Mouse (Mus musculus): Measurements from ENCODE around the gene Sln. TPM values are rescaled to one million over a fixed set of nuclear protein-coding genes. Genes with fewer than 3 reads are reported as not detected.

Sln gene
- 0.63 and 1.2 TPM in 2 replicates for polyA plus RNA-seq (2015; fragmentation: Nextera tagmentation; extraction: Ambion mirVana)

DNA sequence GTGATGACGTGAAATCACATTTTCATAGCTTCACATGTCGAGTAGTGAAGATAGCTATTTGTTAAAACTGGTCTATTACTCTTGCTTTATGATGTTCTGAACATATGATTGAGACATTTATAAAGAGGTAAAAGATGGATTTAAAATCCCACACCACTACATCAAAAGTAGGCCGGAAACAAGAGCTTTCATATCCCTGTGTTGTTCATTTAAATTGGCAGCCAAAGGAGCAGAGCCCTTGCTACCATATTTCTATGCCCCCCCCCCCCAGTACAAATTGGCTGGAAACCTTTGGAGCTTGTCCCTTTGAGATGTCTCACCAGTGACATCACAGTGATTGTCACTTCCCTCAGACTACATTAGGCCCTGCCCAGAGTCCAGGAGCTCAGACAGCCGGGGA, at the start of gene Sln:
TSS of gene Sln (plus strand) at position 301 of the 400 bp plus-strand sequence.
- 87% methylated on average over 4 of the region's 4 CpGs for WGBS
- Histone ChIP-seq H3K27ac (no peak within 1 kb of the TSS), H3K9me3 (no peaks in the 10 kb centered on the region), H3K36me3 (no peaks in the 10 kb centered on the region), H3K27me3 (no peaks in the 10 kb centered on the region), H3K4me1 (replicated peaks) (no peaks in the 10 kb centered on the region), H3K4me2 (no peak within 1 kb of the TSS), H3K4me3 (no peak within 1 kb of the TSS), H3K9ac (no peak within 1 kb of the TSS)
- ATAC-seq (ENCODE audit: low FRiP score): no peak

DNA sequence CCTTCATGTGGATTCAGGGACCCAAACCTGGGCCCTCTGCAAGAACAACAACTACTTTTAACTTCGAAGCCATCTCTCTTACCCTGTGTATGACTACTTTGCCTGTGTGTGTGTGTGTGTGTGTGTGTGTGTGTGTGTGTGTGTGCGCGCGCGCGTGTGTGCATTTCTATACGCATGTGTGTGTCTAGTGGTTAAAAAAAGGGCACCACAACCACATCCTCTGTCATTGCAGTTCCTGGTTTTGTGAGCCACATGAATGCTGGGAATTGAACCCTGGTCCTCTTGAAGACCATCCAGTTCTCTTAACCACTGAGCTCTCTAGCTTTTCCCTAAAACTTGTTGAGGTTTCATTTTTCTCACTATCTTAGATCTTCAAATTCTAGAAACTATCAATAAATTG, 47.0 kb upstream of the Sln start:
- Histone ChIP-seq H3K4me2 (no peak overlapping the region), H3K4me3 (no peak overlapping the region), H3K27me3 (no peaks in the 10 kb centered on the region), H3K27ac (no peak overlapping the region), H3K4me1 (replicated peaks) (no peaks in the 10 kb centered on the region), H3K9me3 (no peaks in the 10 kb centered on the region), H3K9ac (no peak overlapping the region), H3K36me3 (no peaks in the 10 kb centered on the region)
- WGBS: 98% methylated on average over 7 of the region's 7 CpGs
- ATAC-seq (ENCODE audit: low FRiP score): no peak

DNA sequence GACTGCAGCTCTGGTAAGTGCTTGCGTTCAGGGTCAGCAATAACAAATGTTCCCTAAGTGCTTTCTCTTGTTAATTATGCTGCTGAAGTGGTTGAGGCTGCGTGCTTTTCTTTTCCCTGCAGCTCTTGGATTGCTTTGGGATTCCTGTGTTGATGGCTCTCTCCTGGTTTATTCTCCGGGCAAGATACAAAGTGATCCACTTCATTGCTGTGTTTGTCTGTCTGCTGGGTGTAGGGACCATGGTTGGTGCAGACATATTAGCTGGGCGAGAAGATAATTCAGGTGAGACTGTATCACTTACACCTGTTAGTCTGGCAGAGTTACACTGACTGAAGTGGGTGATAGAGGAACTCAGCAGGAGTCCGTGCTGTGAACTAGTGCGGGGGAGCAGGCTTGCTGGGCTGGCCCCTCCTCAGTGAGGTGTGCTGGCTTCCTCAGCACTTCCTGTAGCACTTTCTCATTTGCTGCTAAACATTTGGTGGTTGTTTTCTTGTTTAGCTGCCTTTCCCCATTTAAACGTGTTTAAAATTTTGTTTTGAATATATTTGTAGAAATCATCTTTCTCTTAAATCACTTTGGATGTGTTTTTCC, 43.4 kb upstream of the Sln start:
- Histone ChIP-seq H3K9me3 (peaks cover 4% of the 10 kb centered on the region; the same call in 1 of the 2 replicates), H3K27me3 (no peaks in the 10 kb centered on the region), H3K27ac (no peak overlapping the region), H3K9ac (no peak overlapping the region), H3K4me2 (no peak overlapping the region), H3K4me3 (no peak overlapping the region), H3K4me1 (replicated peaks) (no peaks in the 10 kb centered on the region), H3K36me3 (no peaks in the 10 kb centered on the region)
- WGBS: 19% methylated on average over 7 of the region's 7 CpGs
- ATAC-seq (ENCODE audit: low FRiP score): no peak

DNA sequence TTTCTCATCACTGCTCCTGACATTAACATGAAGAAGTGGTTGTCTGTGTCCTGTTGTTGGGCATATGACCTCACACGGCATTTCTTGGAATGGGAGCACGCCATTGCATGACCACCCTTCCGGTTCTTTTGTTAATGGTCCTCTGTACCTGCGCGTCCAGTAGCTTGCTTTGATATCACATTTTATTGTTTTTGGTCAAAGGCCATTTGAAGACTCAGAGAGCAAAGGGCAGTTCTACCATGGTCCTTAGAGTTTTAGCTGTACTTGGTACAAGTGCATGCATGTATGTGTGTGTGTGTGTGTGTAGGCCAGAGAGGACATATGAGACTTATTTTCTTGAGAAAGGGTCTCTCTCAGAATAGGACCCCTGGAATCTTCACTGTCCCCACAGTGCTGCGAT, 36.5 kb upstream of the Sln start:
- Histone ChIP-seq H3K27ac (no peak overlapping the region), H3K27me3 (no peaks in the 10 kb centered on the region), H3K9me3 (peaks cover 4% of the 10 kb centered on the region; the same call in 1 of the 2 replicates), H3K4me2 (no peak overlapping the region), H3K9ac (no peak overlapping the region), H3K4me3 (no peak overlapping the region), H3K36me3 (no peaks in the 10 kb centered on the region), H3K4me1 (replicated peaks) (no peaks in the 10 kb centered on the region)
- ATAC-seq (ENCODE audit: low FRiP score): no peak
- WGBS: 96% methylated on average over 6 of the region's 6 CpGs

DNA sequence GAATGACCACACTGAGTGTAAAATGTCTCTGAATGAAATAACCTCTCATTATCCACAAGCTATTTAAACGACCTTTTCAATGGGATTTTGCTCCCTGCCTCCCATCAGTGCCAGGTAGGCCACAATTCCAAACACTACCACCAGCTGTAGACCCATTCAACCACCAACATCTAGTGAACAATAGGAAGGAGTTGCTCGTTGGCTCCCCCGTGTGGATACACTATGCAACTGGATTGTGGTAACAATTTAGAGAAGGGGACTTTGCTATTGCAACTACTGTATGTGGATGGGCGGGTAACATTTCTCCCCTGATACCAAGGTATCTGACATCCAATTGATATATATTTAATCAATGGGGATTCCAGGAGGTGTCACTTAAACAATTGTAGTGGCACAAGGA, 31.2 kb upstream of the Sln start:
- Histone ChIP-seq H3K4me1 (replicated peaks) (no peaks in the 10 kb centered on the region), H3K27ac (no peak overlapping the region), H3K4me3 (no peak overlapping the region), H3K9me3 (no peaks in the 10 kb centered on the region), H3K9ac (no peak overlapping the region), H3K27me3 (no peaks in the 10 kb centered on the region), H3K36me3 (no peaks in the 10 kb centered on the region), H3K4me2 (no peak overlapping the region)
- no peak for ATAC-seq (ENCODE audit: low FRiP score)
- 34% methylated on average over 4 of the region's 4 CpGs for WGBS

DNA sequence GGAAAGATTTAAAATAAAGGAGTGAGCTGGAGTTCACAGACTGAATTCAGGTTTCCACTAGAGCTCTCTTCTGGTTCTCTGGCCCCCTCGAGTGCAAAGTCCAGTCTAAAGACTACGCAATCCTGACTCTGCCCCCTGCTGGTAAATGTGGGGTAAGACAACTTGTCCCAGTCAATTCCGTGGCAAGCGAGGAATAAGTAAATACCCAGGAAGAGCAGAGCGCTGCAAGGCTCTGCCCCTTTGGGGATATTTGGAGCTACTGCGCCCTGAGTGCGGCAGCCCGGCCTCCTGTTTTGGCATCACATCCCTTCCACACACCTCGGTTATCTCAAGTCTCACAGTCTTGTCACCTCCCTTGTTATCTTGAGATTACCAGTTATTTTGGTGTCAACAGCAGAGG, 24.6 kb upstream of the Sln start:
- no peak for ATAC-seq (ENCODE audit: low FRiP score)

DNA sequence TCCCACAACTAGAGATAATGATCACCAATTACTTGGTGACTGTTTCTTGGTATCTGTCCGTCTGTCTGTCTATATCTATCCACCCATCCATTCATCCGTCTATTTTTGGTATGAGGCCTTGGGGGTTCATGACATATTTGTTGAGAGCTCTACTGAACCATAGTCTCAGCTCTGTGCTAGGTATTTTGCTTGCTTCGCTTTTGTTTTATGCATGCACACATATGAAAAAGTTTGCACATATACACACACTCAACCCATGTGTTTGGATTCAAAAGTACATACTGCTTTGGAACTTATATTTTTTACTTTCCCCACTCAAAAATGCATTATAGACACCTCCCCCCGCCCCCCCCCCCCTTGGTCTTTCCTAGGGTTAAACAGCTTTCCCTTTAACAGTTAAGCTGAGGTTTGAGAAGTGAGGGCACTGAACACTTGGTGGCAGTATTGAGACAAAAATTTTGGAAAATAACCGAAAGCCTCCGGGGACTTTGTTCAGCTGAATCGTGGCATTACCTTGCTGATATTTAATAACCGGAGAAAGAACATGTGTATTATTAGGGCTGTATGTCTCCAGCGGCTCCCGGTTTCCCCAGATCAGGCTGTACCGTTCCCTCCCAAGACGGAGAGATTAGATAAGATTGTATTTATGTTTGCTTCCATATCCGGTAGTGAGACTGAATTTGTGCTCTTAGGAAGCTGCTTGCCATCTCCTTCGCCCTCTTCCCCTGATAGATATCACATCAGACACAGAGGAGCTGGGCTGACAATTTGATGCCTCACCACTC, 20.7 kb upstream of the Sln start:
- Histone ChIP-seq H3K9ac (peak overlapping the region; percentile 70), H3K4me3 (peak overlapping the region; percentile 50), H3K4me2 (peak overlapping the region; percentile 60), H3K4me1 (replicated peaks) (peaks cover 3% of the 10 kb centered on the region; the same call in 1 of the 2 replicates), H3K27ac (peak overlapping the region; percentile 82), H3K36me3 (no peaks in the 10 kb centered on the region), H3K9me3 (no peaks in the 10 kb centered on the region), H3K27me3 (no peaks in the 10 kb centered on the region)
- 20% methylated on average over 14 of the region's 14 CpGs for WGBS
- peak; percentile 50 for ATAC-seq (ENCODE audit: low FRiP score)

More for the DNA sequence above, 24.6 kb upstream of the Sln start:
- no peaks in the 10 kb centered on the region for H3K36me3 ChIP-seq
- peaks cover 3% of the 10 kb centered on the region; the same call in 1 of the 2 replicates for H3K4me1 ChIP-seq (replicated peaks)
- H3K9ac ChIP-seq: no peak overlapping the region
- no peaks in the 10 kb centered on the region for H3K27me3 ChIP-seq
- 11% methylated on average over 9 of the region's 9 CpGs for WGBS
- H3K4me2 ChIP-seq: no peak overlapping the region
- H3K27ac ChIP-seq: no peak overlapping the region
- no peak overlapping the region for H3K4me3 ChIP-seq
- H3K9me3 ChIP-seq: no peaks in the 10 kb centered on the region

DNA sequence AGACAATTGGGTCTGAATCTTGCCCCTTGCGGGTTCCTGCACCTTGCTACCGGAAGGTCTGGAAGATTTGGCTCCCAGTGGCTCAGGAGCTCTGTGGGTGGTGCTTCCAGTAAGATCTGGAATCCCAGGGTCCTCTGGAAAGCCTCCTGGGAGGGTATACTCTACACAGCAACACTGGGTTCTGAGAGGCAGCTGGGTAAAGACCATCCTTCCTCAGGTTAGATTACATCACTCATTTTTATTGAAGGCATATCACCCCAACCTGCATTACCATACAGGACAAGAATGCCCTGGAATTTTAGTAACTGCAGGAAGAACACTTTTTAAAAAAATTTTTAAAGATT, 20.1 kb upstream of the Sln start:
- Histone ChIP-seq H3K27ac (peak overlapping the region; percentile 82), H3K9ac (peak overlapping the region; percentile 70), H3K4me2 (peak overlapping the region; percentile 60), H3K9me3 (no peaks in the 10 kb centered on the region), H3K4me3 (peak overlapping the region; percentile 50), H3K4me1 (replicated peaks) (peaks cover 3% of the 10 kb centered on the region; the same call in 1 of the 2 replicates), H3K27me3 (no peaks in the 10 kb centered on the region), H3K36me3 (no peaks in the 10 kb centered on the region)
- 41% methylated on average over 2 of the region's 2 CpGs for WGBS
- ATAC-seq (ENCODE audit: low FRiP score): peak; percentile 67

DNA sequence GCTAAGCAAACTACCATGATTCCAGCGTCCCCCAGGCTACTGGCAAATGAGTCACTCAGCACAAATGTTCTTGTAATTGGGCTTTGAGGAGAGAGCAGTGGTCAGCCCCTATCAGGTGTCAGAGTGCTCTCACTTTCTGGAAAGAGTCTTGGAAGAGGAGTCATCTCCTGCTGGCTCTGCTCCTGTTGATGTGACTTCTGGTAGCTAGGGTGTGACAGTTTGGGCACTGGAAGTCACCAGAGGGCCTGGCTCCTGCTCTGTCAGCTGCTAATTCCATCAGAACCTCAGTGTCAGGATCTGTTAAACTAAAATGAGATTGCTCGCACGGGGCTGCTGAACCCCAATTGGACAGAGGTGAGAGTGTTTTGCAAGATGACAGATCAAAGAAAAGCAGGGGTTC, 14.9 kb upstream of the Sln start:
- 76% methylated on average over 3 of the region's 3 CpGs for WGBS
- H3K4me3 ChIP-seq: no peak overlapping the region
- H3K4me2 ChIP-seq: no peak overlapping the region
- no peaks in the 10 kb centered on the region for H3K36me3 ChIP-seq
- H3K27ac ChIP-seq: no peak overlapping the region
- ATAC-seq (ENCODE audit: low FRiP score): no peak
- H3K4me1 ChIP-seq (replicated peaks): no peaks in the 10 kb centered on the region
- no peaks in the 10 kb centered on the region for H3K27me3 ChIP-seq
- H3K9ac ChIP-seq: no peak overlapping the region
- H3K9me3 ChIP-seq: no peaks in the 10 kb centered on the region

DNA sequence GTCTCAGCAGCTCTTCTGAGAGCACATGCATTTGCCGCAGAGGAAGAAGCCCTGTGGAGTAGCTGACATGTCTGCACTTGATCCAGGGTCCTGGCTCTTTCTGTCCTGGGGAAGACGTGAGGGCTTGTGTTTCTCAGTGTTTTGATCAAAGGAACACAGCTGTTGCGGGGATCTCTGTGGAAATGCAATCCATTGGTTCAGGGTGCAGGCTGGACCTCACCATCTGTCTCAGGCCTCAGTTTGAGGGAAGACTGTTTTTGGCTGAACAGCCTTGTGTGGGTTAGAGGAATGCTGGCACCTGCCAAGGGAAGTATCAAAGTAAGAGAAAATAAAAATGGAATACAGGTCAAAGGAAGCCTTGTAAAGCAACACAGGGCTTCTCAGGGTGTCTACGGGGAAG, 14.0 kb upstream of the Sln start:
- no peak for ATAC-seq (ENCODE audit: low FRiP score)
- H3K4me3 ChIP-seq: no peak overlapping the region
- no peaks in the 10 kb centered on the region for H3K4me1 ChIP-seq (replicated peaks)
- 75% methylated on average over 4 of the region's 4 CpGs for WGBS
- no peak overlapping the region for H3K4me2 ChIP-seq
- H3K9me3 ChIP-seq: no peaks in the 10 kb centered on the region
- no peaks in the 10 kb centered on the region for H3K36me3 ChIP-seq
- no peak overlapping the region for H3K27ac ChIP-seq
- H3K9ac ChIP-seq: no peak overlapping the region
- H3K27me3 ChIP-seq: no peaks in the 10 kb centered on the region

DNA sequence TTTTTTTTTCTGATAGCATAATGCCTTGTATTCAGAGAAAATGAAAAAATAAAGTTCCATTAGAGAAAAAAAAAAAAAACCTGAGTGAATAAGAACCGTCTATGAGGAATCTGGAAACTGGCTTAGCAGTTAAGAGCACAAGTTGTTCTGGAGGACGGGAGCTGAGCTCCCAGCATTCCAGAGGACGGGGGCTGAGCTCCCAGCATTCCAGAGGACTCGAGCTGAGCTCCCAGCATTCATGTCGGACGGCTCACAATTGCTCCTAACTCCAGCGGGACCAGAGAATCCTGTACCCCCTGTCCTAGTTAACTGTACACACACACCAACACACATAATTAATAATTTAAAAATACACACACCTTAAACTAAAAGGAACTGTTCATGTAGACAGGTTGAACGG, 11.1 kb upstream of the Sln start:
- Histone ChIP-seq H3K27me3 (no peaks in the 10 kb centered on the region), H3K4me3 (no peak overlapping the region), H3K4me2 (no peak overlapping the region), H3K9ac (no peak overlapping the region), H3K4me1 (replicated peaks) (no peaks in the 10 kb centered on the region), H3K36me3 (no peaks in the 10 kb centered on the region), H3K9me3 (no peaks in the 10 kb centered on the region), H3K27ac (no peak overlapping the region)
- 83% methylated on average over 8 of the region's 8 CpGs for WGBS
- no peak for ATAC-seq (ENCODE audit: low FRiP score)

DNA sequence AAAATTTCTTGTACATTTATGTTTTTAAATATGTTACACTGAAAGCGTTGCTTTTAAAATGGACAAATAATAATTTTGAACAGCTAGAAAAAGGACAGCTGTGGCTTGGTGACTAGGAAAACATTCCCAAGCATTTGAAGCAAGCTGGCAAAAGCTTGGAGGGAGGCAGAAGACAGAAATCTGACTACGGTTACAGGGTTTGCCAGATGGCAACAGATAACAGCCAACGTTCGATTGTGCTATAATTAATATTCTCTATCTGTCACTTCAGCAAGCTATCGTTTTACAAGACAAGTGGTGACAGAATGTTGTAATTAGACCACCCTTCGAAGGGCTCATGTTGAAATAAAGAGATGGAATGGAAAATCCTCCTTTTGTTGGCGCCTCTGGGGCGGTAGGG, 1.4 kb upstream of the Sln start:
- 76% methylated on average over 8 of the region's 8 CpGs for WGBS
- Histone ChIP-seq H3K4me3 (no peak overlapping the region), H3K4me2 (no peak overlapping the region), H3K9ac (no peak overlapping the region), H3K36me3 (no peaks in the 10 kb centered on the region), H3K4me1 (replicated peaks) (no peaks in the 10 kb centered on the region), H3K9me3 (no peaks in the 10 kb centered on the region), H3K27ac (no peak overlapping the region), H3K27me3 (no peaks in the 10 kb centered on the region)
- no peak for ATAC-seq (ENCODE audit: low FRiP score)

DNA sequence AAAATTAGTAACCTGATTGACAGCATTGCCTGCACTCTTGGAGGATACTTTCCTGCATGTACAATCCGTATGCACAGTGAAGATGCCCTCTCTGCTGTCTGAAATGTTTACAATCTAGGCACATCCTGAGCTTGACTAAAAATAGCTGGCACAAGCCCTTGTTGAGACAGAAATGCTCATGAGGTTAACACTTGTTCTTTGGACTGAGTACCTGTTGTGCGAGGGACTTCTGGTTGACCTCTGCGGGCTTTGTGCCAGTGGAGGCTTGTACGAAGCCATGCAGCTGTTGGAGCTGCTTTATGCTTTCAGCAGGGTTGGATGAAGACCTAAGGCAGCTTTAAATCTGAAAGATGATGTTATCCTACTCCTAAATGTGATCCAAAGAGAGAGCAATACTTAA, 2.2 kb downstream of the Sln start:
- no peak overlapping the region for H3K9ac ChIP-seq
- no peaks in the 10 kb centered on the region for H3K36me3 ChIP-seq
- WGBS: 86% methylated on average over 4 of the region's 4 CpGs

More for the DNA sequence above, 2.2 kb downstream of the Sln start:
- no peak for ATAC-seq (ENCODE audit: low FRiP score)
- Histone ChIP-seq H3K9me3 (no peaks in the 10 kb centered on the region), H3K27ac (no peak overlapping the region), H3K27me3 (no peaks in the 10 kb centered on the region), H3K4me1 (replicated peaks) (no peaks in the 10 kb centered on the region), H3K4me3 (no peak overlapping the region), H3K4me2 (no peak overlapping the region)
